Mouse (Mus musculus) G1E-ER4 (cell line): ENCODE measurements at regions not wholly inside any gene's neighbourhood (a gene's known extent, or its start where the extent isn't known, plus 50 kb on each side); places are given as distances from the start of the nearest gene placed in this dataset.

Experiments
- GATA1 ChIP-seq: IDR thresholded peaks from one replicate; pipeline ENCODE4 v1.8.0; 2012; ENCODE audit warnings: low read length, inconsistent platforms

GRCm38 (mm10) chr12:118521329-118521728 lies 220.1 kb upstream of the Sp4 start:
- no peak for TF ChIP-seq GATA1

DNA sequence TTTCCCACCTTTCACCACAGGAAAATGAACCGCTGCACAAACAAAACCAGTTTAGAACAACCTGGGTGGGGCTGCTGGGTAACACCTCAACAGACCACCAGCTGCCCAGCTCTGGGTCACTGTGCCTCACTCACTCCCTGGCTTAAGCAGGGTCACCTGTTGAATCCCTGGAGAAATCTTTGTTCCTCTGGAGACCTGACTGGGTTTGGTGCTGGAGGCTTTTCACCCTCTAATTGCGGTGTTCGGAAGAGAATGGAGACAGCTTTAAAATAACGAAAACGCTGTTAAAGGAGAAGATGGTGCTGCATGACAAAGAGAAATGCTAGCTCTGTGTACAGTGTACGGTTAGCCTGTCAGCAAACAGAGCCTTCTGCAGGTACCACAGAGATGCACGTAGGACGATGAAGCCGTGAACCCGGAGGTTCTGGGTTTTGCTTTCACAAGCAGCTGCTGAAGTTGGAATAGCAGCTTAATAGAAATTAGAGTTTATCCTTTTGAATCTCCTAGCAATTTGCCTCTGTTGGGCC lies 218.6 kb upstream of the Sp4 start:
- no peak for TF ChIP-seq GATA1

GRCm38 (mm10) chr12:118510989-118511388 lies 209.7 kb upstream of the Sp4 start:
- TF ChIP-seq GATA1 = no peak

GRCm38 (mm10) chr12:118508972-118509917 lies 208.0 kb upstream of the Sp4 start:
- TF ChIP-seq GATA1 = no peak

DNA sequence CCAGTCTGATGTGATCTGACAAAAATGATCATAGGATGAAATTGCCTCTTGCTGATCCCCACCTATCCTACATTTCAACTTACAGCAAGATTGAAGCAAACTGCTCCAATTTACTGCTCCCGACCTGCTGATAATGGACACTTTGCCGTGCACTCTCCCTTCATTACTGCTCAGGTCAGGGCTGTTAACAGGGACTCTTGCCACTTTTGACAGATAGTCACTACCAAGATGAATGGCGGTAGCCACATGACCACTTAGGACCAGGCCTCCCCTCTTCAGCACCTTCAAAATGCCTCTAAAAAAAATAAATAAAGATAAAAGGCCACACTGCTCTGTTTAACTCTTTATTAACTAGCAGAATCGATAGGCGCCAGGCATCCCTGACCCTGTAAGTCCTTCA lies 199.2 kb upstream of the Sp4 start:
- no peak for TF ChIP-seq GATA1

GRCm38 (mm10) chr12:118488038-118488437 lies 186.8 kb upstream of the Sp4 start:
- TF ChIP-seq GATA1 = no peak

- no peak for TF ChIP-seq GATA1
These were observed 185.2 kb upstream of the Sp4 start for GRCm38 (mm10) chr12:118486434-118486833.

DNA sequence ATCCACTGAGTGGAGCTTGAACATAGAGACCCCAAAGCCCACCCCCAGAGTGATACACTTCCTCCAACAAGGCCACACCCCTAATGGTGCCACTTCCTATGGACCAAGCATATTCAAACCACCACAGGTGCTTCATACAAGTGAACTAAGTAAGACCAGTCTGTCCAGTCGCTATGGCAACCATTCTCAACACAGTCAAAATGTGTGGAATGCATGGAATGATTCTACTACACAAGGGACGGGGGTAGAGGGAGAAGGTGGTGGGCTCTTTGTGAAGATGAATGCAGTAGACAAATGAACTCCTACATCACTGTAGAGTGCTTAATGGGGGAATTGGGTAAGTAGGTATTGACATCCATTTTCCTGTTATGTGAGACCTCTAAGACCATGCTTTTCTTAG lies 180.1 kb upstream of the Sp4 start:
- no peak for TF ChIP-seq GATA1

- no peak for TF ChIP-seq GATA1
These were observed 173.5 kb upstream of the Sp4 start for GRCm38 (mm10) chr12:118474732-118475131.

DNA sequence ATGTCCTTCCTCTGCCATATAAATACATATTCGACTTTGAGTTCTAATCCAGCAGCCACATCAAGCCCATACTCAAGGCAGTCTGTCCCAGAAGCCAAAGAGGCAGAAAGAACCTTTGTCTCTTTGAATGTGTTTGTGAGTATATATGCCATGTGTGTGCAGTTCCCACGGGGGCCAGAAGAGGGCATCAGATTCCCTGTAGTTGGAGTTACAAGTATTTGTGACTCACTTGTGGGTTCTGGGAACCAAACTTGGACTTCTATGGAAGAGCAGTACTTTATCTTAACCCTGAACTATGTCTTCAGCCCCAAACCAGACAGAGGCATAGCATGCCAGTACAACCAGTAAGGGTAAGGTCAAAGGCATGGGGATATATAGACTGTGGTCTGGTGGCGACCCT lies 165.6 kb upstream of the Sp4 start:
- TF ChIP-seq GATA1 = no peak

- no peak for TF ChIP-seq GATA1
These were observed 156.5 kb upstream of the Sp4 start for GRCm38 (mm10) chr12:118457493-118458408.

DNA sequence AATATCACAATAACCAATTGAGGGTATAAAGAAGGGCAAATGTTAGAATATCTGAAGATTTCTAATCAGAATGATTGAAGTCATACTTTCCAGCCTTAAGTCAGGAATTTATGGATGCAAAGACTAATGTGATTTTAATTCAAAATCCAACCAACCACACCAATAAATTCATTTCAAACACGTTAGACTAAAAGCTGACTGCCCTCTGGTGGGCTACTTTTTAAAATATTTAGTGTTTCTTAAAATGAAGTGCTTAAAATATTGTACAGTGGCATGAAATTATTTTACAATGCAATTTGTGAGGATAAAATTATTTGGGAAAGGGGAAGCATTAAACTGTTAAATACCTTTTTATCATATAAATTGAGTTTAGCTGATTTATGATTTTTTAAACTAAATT lies 154.4 kb upstream of the Sp4 start:
- no peak for TF ChIP-seq GATA1

DNA sequence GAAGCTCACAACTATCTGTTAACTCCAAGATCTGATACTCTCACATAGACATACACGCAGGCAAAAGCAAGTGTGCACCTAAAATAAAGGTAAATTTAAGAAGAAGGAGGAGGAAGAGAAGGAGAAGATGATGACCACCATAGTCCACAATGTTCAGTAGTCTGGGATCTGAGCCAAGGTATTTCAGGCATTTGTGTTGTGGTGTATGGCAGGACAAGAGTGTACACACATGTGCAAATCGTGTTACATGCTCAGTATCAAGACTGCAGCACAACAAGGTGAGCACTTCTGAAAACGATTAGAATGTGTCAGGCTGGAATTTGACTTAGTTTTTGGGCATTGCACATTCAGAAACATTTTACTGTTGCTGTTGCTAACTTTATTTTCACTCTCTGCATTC lies 138.4 kb upstream of the Sp4 start:
- TF ChIP-seq GATA1 = no peak

DNA sequence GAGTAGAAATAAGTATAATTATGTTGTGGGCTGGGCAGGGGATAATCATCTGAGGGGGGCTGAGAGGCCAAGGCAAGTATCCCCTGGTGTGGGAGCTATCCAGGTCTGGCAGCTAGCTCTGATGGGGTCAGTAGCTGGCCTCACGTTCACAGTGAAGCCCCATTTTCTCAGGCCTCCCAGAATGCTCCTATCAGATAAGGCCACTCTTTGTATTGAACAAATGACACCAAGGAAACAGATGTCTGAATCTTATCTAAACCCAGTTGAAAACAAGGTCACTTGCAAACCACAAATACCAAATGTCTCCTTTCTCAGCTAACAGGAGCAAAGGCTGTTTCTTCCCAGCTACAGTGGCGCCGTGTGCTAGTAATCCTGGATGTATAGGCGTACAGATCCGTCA lies 137.6 kb upstream of the Sp4 start:
- peak; percentile 74 for TF ChIP-seq GATA1

DNA sequence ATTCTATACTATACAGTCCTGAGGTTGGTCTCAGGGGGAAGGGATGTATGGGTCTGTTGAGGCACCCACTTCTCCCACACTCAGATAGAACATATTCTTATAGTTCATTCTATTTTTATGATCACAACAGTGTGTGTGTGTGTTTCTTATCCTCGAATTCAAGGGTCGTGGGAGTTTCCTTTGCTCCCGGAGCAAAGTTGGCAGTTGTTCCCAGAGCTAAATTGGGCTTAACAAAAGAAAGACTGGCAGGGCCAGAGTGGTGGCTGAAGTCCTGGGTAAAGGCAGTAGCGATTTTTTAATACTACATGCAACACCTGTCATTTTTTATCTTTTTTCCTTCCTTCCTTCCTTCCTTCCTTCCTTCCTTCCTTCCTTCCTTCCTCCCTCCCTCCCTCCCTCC lies 131.5 kb upstream of the Sp4 start:
- TF ChIP-seq GATA1 = no peak

DNA sequence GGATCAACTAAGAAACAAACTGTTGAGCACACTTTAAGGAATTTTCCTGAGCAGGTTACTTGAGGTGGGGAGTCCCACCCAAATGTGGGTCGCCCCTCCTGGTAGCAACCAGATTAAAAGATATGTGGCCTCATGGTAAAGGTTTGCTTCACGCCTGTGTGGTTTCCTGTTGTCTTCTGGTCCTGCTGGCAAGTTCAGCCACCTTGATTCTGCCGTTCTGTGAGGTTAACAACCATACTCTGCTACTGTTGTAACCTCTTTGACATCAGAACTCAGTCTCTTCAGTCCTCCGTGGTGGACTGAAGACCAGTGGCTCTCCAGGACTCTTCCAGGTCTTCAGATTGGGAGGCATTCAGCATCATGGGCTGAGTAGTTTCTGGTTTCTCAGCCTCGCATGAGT lies 127.1 kb upstream of the Sp4 start:
- TF ChIP-seq GATA1 = no peak
